Mouse (Mus musculus) macrophage (primary cell): Measurements from ENCODE around the gene Lep. TPM values are rescaled to one million over a fixed set of nuclear protein-coding genes. Genes with fewer than 3 reads are reported as not detected.

Experiments used
- H3K27ac ChIP-seq: fragments of 350-480 bp; formaldehyde crosslinking; 2 replicates; pipeline ENCODE4 v1.9.0; 2021
- H3K36me3 ChIP-seq: fragments of 350-480 bp; formaldehyde crosslinking; 2 replicates; pipeline ENCODE4 v1.9.0; 2021; ENCODE audit errors: inconsistent target
- H3K4me3 ChIP-seq: fragments of 350-480 bp; formaldehyde crosslinking; 2 replicates; pipeline ENCODE4 v1.9.0; 2021; ENCODE audit errors: inconsistent target
- H3K79me2 ChIP-seq: fragments of 350-480 bp; formaldehyde crosslinking; 2 replicates; pipeline ENCODE4 v1.9.0; 2021; ENCODE audit errors: inconsistent target
- WGBS: methylation state at CpG from one replicate; pipeline ENCODE4 v1.1.7; 2026; ENCODE audit warnings: inconsistent platforms; ENCODE audit not compliant: missing documents; 5-methylcytosine and 5-hydroxymethylcytosine counted together
- polyA plus RNA-seq: library from polyadenylated mRNA; stranded (reverse); fragments of 250-400 nt; gene quantifications from 3 replicates; pipeline ENCODE4 v1.2.4, GENCODE M21; 2018; ENCODE audit warnings: inconsistent platforms

The Lep gene
- polyA plus RNA-seq, 1 experiment from 2014 or later: not detected

DNA sequence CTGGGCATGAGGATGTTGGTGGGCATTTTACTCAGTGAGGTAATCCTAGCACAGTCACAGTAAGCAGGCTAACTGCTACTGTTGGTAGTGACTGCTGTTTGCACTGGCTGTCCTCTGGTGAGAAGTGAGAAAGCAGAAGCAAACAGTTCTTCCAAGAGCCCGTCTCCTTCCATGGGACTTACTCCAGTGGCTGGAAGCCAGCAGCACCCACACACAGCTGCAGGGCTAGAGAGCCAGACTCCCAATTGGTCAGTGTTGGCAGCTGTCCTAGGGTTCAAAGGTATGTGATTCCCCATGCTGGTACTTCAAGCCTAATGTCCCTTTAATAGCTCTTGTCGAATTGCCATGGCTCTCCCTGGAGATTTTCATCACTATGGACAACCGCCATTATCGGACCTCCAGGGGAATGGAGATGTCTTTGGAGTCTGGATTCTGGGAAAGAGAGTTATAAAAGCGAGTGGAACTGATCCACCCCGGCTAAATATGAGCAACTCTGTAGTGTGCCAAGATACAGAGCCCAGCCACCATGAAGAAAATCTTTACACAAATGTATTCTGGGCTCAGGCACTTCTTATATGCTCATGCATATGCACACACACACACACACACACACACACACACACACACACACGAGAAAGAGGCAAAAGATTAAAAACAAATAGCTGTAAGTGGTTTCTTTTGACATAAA is 57.5 kb downstream of the Lep start:
- WGBS: 82% methylated on average over 4 of the region's 7 CpGs

DNA sequence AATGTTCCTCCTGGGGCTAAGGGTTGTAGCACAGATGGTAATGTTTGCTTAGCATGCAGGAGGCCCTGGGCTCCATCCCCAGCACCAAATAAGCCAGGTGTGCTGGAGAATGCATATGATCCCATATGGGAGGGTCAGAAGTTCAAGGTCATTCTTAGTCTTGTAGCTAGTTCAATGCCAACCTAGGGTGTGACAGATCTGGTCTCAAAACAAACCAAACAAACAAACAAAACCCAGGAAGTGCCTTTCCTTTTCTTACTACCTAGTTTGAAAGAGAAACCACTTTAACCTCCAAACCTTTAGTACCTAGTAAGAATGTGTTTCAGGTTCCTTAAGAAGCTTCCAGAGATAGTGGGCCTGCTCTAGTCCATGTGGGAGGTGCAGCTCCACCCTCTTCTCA is 58.2 kb downstream of the Lep start:
- Histone ChIP-seq H3K4me3 (no peak overlapping the region), H3K36me3 (no peaks in the 10 kb centered on the region), H3K27ac (no peak overlapping the region), H3K79me2 (no peaks in the 10 kb centered on the region)

More for the DNA sequence above, 57.5 kb downstream of the Lep start:
- Histone ChIP-seq H3K27ac (no peak overlapping the region), H3K4me3 (no peak overlapping the region), H3K36me3 (no peaks in the 10 kb centered on the region), H3K79me2 (no peaks in the 10 kb centered on the region)

DNA sequence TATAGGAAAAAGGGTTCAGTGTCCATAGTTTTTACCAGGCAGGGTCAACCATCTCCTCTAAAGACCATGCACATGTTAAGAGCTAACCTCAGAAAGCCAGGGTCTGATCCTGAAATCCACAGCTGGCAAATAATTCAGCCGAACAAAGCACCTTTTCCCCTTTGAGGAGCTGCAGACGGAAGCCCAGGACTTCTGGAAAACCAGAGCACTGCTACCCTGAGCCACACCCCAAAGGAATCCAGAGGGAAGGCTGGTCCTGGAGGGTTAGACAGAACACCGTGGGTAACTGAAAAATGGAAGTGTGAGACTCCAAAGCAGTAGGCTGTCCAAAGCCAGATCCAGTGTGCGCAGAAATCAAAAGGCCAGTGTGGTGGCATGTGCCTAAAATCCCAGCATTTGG is 58.9 kb downstream of the Lep start:
- no peaks in the 10 kb centered on the region for H3K36me3 ChIP-seq
- H3K4me3 ChIP-seq: no peak overlapping the region
- 91% methylated on average over 4 of the region's 4 CpGs for WGBS
- H3K79me2 ChIP-seq: no peaks in the 10 kb centered on the region
- no peak overlapping the region for H3K27ac ChIP-seq

DNA sequence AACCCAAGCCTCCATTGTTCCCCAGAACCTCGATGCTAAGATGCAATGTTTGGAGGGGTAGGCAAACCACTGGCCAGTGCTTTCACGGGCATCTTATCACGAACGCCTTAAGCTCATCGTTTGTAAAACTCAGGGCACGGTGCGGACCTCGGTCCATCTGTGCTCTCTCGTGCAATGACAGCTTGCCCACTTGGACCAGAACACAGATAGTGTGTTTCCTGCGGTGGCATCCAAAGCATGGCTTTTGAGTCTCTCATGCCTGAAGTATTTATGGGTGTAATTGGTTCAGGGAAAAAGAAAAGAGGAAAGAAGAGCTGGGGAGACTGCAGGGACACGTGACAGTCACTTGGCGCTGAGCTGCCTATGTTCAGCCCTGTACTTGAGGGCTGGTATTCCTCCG is 60.0 kb downstream of the Lep start:
- no peaks in the 10 kb centered on the region for H3K79me2 ChIP-seq
- no peak overlapping the region for H3K27ac ChIP-seq
- WGBS: 88% methylated on average over 13 of the region's 13 CpGs
- no peak overlapping the region for H3K4me3 ChIP-seq
- peaks cover 9% of the 10 kb centered on the region; the same call in 1 of the 2 replicates for H3K36me3 ChIP-seq

Other genes with a start within 250 kb of the Lep start
- 0.20 to 4.4 TPM (median 0.27 TPM) in 3 replicates for gene Lrrc4, start 228.5 kb upstream of the Lep start, polyA plus RNA-seq
- gene Rbm28, start 104.8 kb downstream of the Lep start, polyA plus RNA-seq: 22.8 to 29.6 TPM (median 25.3 TPM) in 3 replicates
- gene Prrt4, start 119.4 kb downstream of the Lep start, polyA plus RNA-seq: not detected in 3 replicates
- 7.3 to 22.6 TPM (median 9.2 TPM) in 3 replicates for gene Impdh1, start 156.1 kb downstream of the Lep start, polyA plus RNA-seq
- 5.8 to 22.2 TPM (median 7.5 TPM) in 3 replicates for gene Hilpda, start 212.3 kb downstream of the Lep start, polyA plus RNA-seq
- not detected in 3 replicates for gene Fam71f2, start 219.4 kb downstream of the Lep start, polyA plus RNA-seq